Mouse (Mus musculus): ENCODE results near the gene Psmb4. TPM values are rescaled to one million over a fixed set of nuclear protein-coding genes. Genes with fewer than 3 reads are reported as not detected.

Gene Psmb4
- polyA plus RNA-seq, 1 experiment from 2014 or later, result 313 TPM

GRCm38 (mm10) chr3:94837959-94838496 lies 48.7 kb downstream of the Psmb4 start:
- H3K4me3 ChIP-seq, result peak overlapping the region; percentile 63
- WGBS, result under 1% methylated on average over 41 of the region's 62 CpGs
- no peaks in the 10 kb centered on the region for H3K36me3 ChIP-seq

GRCm38 (mm10) chr3:94837183-94837890 lies 49.4 kb downstream of the Psmb4 start, which contains the start of gene Pogz:
Gene Pogz (plus strand): TSS chr3:94837567.
- no peaks in the 10 kb centered on the region for H3K36me3 ChIP-seq
- H3K4me2 ChIP-seq (replicated peaks), result peak within 1 kb of the TSS; percentile 74
- peak within 1 kb of the TSS; percentile 99 for H3K27ac ChIP-seq
- WGBS, result under 1% methylated on average over 30 of the region's 57 CpGs
- H3K9ac ChIP-seq, result peak within 1 kb of the TSS; percentile 87
- H3K4me1 ChIP-seq, result peaks cover 8% of the 10 kb centered on the region
- H3K4me3 ChIP-seq, result peak within 1 kb of the TSS; percentile 63
- 0 out of 2 replicates have a peak, but pooled peaks cover 3% of the 10 kb centered on the region for H3K27me3 ChIP-seq
- H3K9me3 ChIP-seq, result 0 out of 2 replicates have a peak, but pooled peaks cover 3% of the 10 kb centered on the region
- ATAC-seq (ENCODE audit: insufficient number of reproducible peaks, insufficient read depth, low FRiP score, low TSS enrichment), result peak; percentile 91

More at GRCm38 (mm10) chr3:94837959-94838496, 48.7 kb downstream of the Psmb4 start:
- Histone ChIP-seq H3K27ac (peak overlapping the region; percentile 99), H3K9me3 (0 out of 2 replicates have a peak, but pooled peaks cover 3% of the 10 kb centered on the region), H3K4me2 (replicated peaks) (peak overlapping the region; percentile 74), H3K27me3 (no peaks in the 10 kb centered on the region), H3K4me1 (peaks cover 8% of the 10 kb centered on the region), H3K9ac (peak overlapping the region; percentile 87)
- peak; percentile 61; the same call in 1 of the 2 replicates for ATAC-seq (ENCODE audit: insufficient number of reproducible peaks, insufficient read depth, low FRiP score, low TSS enrichment)

- no peak overlapping the region for H3K4me2 ChIP-seq (replicated peaks)
- 80% methylated on average over 3 of the region's 3 CpGs for WGBS
- H3K27ac ChIP-seq, result no peak overlapping the region
- ATAC-seq (ENCODE audit: insufficient number of reproducible peaks, insufficient read depth, low FRiP score, low TSS enrichment), result no peak
- no peaks in the 10 kb centered on the region for H3K36me3 ChIP-seq
- H3K9ac ChIP-seq, result no peak overlapping the region
- H3K9me3 ChIP-seq, result 0 out of 2 replicates have a peak, but pooled peaks cover 3% of the 10 kb centered on the region
- no peak overlapping the region for H3K4me3 ChIP-seq
- H3K27me3 ChIP-seq, result 0 out of 2 replicates have a peak, but pooled peaks cover 3% of the 10 kb centered on the region
- H3K4me1 ChIP-seq, result peaks cover 8% of the 10 kb centered on the region
Measured at GRCm38 (mm10) chr3:94835396-94835795, 51.4 kb downstream of the Psmb4 start.

Other genes with a start within 250 kb of the Psmb4 start
- gene Gm10972, start 243.8 kb downstream of the Psmb4 start, polyA plus RNA-seq (2016; fragmentation: Nextera tagmentation; extraction: Ambion mirVana), result not detected in 2 replicates
- gene Tuft1, start 228.1 kb downstream of the Psmb4 start, polyA plus RNA-seq (2016; fragmentation: Nextera tagmentation; extraction: Ambion mirVana), result 4.3 and 4.4 TPM in 2 replicates
- 0.42 TPM in 1 of 2 replicates, not detected in the other for gene Selenbp2, start 193.4 kb downstream of the Psmb4 start, polyA plus RNA-seq (2016; fragmentation: Nextera tagmentation; extraction: Ambion mirVana)
- 7.2 and 8.1 TPM in 2 replicates for gene Cgn, start 100.5 kb downstream of the Psmb4 start, polyA plus RNA-seq (2016; fragmentation: Nextera tagmentation; extraction: Ambion mirVana)
- gene Pogz, start 49.4 kb downstream of the Psmb4 start, polyA plus RNA-seq (2016; fragmentation: Nextera tagmentation; extraction: Ambion mirVana), result 20.4 and 22.9 TPM in 2 replicates
- gene Selenbp1, start 46.1 kb upstream of the Psmb4 start, polyA plus RNA-seq (2016; fragmentation: Nextera tagmentation; extraction: Ambion mirVana), result 18.7 and 18.8 TPM in 2 replicates
- 12.0 and 13.3 TPM in 2 replicates for gene Rfx5, start 67.1 kb upstream of the Psmb4 start, polyA plus RNA-seq (2016; fragmentation: Nextera tagmentation; extraction: Ambion mirVana)
- gene Pi4kb, start 87.8 kb upstream of the Psmb4 start, polyA plus RNA-seq (2016; fragmentation: Nextera tagmentation; extraction: Ambion mirVana), result 25.6 and 26.1 TPM in 2 replicates
- 28.7 and 31.3 TPM in 2 replicates for gene Zfp687, start 128.5 kb upstream of the Psmb4 start, polyA plus RNA-seq (2016; fragmentation: Nextera tagmentation; extraction: Ambion mirVana)
- 295 TPM in 2 replicates for gene Psmd4, start 155.7 kb upstream of the Psmb4 start, polyA plus RNA-seq (2016; fragmentation: Nextera tagmentation; extraction: Ambion mirVana)
- 24.4 and 24.9 TPM in 2 replicates for gene Pip5k1a, start 220.0 kb upstream of the Psmb4 start, polyA plus RNA-seq (2016; fragmentation: Nextera tagmentation; extraction: Ambion mirVana)
- 221 and 227 TPM in 2 replicates for gene Vps72, start 224.1 kb upstream of the Psmb4 start, polyA plus RNA-seq (2016; fragmentation: Nextera tagmentation; extraction: Ambion mirVana)
- 0.57 and 1.0 TPM in 2 replicates for gene Tmod4, start 237.5 kb upstream of the Psmb4 start, polyA plus RNA-seq (2016; fragmentation: Nextera tagmentation; extraction: Ambion mirVana)
- 73.4 and 75.0 TPM in 2 replicates for gene Scnm1, start 247.1 kb upstream of the Psmb4 start, polyA plus RNA-seq (2016; fragmentation: Nextera tagmentation; extraction: Ambion mirVana)
- 18.2 and 19.4 TPM in 2 replicates for gene Lysmd1, start 247.1 kb upstream of the Psmb4 start, polyA plus RNA-seq (2016; fragmentation: Nextera tagmentation; extraction: Ambion mirVana)

All from embryonic facial prominence, embryonic 12.5 days (tissue).